Mouse (Mus musculus) embryonic facial prominence, embryonic 15.5 days (tissue): ENCODE results near the gene Lrrc8d. TPM values are rescaled to one million over a fixed set of nuclear protein-coding genes. Genes with fewer than 3 reads are reported as not detected.
A peak's percentile ranks its signal among the peaks of the same experiment; 100 is the strongest.

Experiments
- ATAC-seq: fragments of 200-750 bp; cut with Nextera tagmentation; 2 replicates; pipeline ENCODE4 v1.8.0; 2017; ENCODE audit warnings: low read depth, moderate TSS enrichment; ENCODE audit not compliant: insufficient number of reproducible peaks, low FRiP score, low TSS enrichment
- H3K27ac ChIP-seq: fragments of 300-500 bp; sonication (generic); replicated peaks from 2 replicates; pipeline ENCODE4 v1.5.1; 2015; ENCODE audit warnings: mild to moderate bottlenecking, inconsistent platforms
- H3K27me3 ChIP-seq: fragments of 300-500 bp; sonication (generic); 2 replicates; pipeline ENCODE4 v1.6.1; 2015; ENCODE audit warnings: inconsistent platforms
- H3K36me3 ChIP-seq: fragments of 300-500 bp; sonication (generic); 2 replicates; pipeline ENCODE4 v1.6.1; 2015; ENCODE audit warnings: mild to moderate bottlenecking, inconsistent platforms
- H3K4me1 ChIP-seq: fragments of 300-500 bp; sonication (generic); 2 replicates; pipeline ENCODE4 v1.6.1; 2015; ENCODE audit warnings: inconsistent platforms
- H3K4me2 ChIP-seq: fragments of 300-500 bp; sonication (generic); replicated peaks from 2 replicates; pipeline ENCODE4 v1.6.1; 2015; ENCODE audit warnings: mild to moderate bottlenecking, inconsistent platforms
- H3K4me3 ChIP-seq: fragments of 300-500 bp; sonication (generic); replicated peaks from 2 replicates; pipeline ENCODE4 v1.5.1; 2015; ENCODE audit warnings: mild to moderate bottlenecking, inconsistent platforms
- H3K9ac ChIP-seq: fragments of 300-500 bp; sonication (generic); 2 replicates; pipeline ENCODE4 v1.6.1; 2015; ENCODE audit warnings: inconsistent platforms
- H3K9me3 ChIP-seq: fragments of 300-500 bp; sonication (generic); replicated peaks from 2 replicates; pipeline ENCODE4 v1.6.1; 2016; ENCODE audit warnings: inconsistent platforms
- WGBS: fragments of 180-500 bp; shearing (Covaris S2); methylation state at CpG from one replicate; pipeline ENCODE4 v1.1.7; 2015; 5-methylcytosine and 5-hydroxymethylcytosine counted together
- polyA plus RNA-seq: library from polyadenylated mRNA; unstranded; fragments of >200 nt; fragmentation: Nextera tagmentation; extraction: Ambion mirVana; gene quantifications from 2 replicates; pipeline ENCODE4 v1.2.1, GENCODE M21; 2015

Lrrc8d gene
- polyA plus RNA-seq, 1 experiment from 2014 or later, result 17.7 TPM

DNA sequence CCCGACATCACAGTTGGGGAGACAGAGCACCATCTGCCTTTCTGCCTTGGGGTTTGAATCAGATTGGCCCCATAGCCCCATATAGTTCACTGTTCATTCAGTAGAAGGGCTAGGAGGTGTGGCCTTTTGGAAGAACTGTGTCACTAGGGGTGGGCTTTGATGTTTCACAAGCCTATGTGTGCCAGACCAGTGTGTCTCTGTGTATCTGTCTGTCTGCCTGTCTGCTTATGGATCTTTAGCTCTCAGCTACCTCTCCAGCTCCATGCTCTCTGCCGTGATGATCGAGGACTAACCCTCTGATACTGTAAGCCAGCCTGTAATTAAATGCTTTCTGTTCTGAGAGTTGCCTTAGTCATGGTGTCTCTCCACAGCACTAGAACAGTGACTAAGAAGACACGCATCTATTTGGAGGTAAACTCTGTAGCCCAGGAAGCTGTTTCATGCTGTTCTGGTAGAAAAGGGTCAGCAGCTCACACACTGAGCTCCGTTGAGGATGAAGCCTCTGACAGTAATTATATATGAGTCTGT lies 46.2 kb downstream of the Lrrc8d start:
- Histone ChIP-seq H3K9me3 (no peaks in the 10 kb centered on the region), H3K4me1 (peaks cover 8% of the 10 kb centered on the region; the same call in 1 of the 2 replicates), H3K9ac (no peak overlapping the region), H3K27ac (no peak overlapping the region), H3K36me3 (no peaks in the 10 kb centered on the region), H3K4me2 (no peak overlapping the region), H3K4me3 (no peak overlapping the region), H3K27me3 (no peaks in the 10 kb centered on the region)
- ATAC-seq, result no peak
- WGBS, result 77% methylated on average over 5 of the region's 5 CpGs

DNA sequence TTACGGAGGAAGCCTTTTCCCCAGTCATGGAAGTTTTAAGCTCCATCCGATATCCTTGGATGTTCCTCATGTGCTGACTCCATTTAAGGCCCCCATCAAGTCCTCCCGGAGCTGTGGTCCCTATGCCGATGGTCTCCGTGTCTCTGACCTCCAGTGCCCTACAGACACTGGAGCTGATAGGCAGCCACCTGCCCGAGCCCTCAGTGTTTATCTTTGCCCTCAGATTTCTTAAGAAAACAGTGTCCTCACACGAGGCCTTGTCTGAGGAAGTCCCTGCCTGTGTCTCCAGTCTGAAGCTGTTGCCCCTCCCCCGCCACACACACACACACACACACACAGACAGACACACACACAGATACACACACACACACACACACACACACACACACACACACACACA lies 55.0 kb downstream of the Lrrc8d start:
- H3K4me1 ChIP-seq, result peaks cover 2% of the 10 kb centered on the region
- no peak overlapping the region for H3K4me2 ChIP-seq
- ATAC-seq, result no peak
- 48% methylated on average over 8 of the region's 8 CpGs for WGBS
- H3K9ac ChIP-seq, result no peak overlapping the region
- H3K27me3 ChIP-seq, result no peaks in the 10 kb centered on the region
- no peak overlapping the region for H3K4me3 ChIP-seq
- 0 out of 2 replicates have a peak, but pooled peaks cover 3% of the 10 kb centered on the region for H3K36me3 ChIP-seq
- H3K9me3 ChIP-seq, result no peaks in the 10 kb centered on the region
- H3K27ac ChIP-seq, result peak overlapping the region; percentile 58; the same call in 1 of the 2 replicates

DNA sequence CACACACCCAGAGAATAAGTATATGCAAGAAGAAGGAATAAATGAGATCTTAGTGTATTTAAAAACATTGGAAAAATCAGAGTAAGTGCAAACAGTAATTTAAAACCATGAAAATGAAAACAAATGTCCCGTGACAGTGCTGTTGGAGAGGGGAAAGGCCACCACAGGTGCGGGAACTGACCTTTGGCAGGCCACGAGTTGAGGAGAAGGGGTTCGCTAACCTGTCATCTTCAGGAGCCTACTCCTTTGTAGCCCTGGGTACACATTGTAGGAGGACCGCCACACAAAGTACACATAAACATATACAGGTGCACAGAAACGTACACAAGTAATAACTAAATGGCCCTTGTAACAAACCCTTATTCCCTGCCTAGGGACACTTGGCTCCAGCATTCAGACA lies 55.7 kb downstream of the Lrrc8d start:
- Histone ChIP-seq H3K4me2 (no peak overlapping the region), H3K27ac (no peak overlapping the region), H3K4me1 (peaks cover 2% of the 10 kb centered on the region), H3K9ac (no peak overlapping the region), H3K4me3 (no peak overlapping the region), H3K36me3 (0 out of 2 replicates have a peak, but pooled peaks cover 3% of the 10 kb centered on the region), H3K27me3 (no peaks in the 10 kb centered on the region), H3K9me3 (no peaks in the 10 kb centered on the region)
- WGBS, result 63% methylated on average over 6 of the region's 6 CpGs
- no peak for ATAC-seq

DNA sequence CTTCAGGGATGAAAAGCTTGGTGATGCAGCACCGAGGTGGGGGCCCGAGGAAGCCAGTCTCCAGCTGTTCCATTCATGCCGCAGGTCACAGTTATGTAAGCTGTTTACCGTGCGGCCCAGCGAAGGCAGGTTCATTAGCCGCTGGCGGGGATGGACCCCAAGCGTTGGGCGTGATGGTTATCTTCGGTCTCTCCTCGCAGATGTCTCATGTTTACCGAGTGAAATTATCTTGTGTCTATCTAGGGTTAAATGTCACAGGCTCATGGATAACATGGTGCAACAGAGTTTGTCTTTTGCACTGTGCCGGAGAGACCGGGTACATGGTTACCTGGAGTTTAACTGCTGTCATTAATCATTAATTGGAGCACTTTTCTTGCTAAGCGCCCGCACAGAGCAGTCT lies 58.2 kb downstream of the Lrrc8d start:
- no peak for ATAC-seq
- H3K27me3 ChIP-seq, result no peaks in the 10 kb centered on the region
- no peaks in the 10 kb centered on the region for H3K9me3 ChIP-seq
- 84% methylated on average over 17 of the region's 17 CpGs for WGBS
- no peak overlapping the region for H3K4me3 ChIP-seq
- H3K27ac ChIP-seq, result no peak overlapping the region
- no peak overlapping the region for H3K9ac ChIP-seq
- H3K4me2 ChIP-seq, result no peak overlapping the region
- peaks cover 15% of the 10 kb centered on the region for H3K4me1 ChIP-seq
- 0 out of 2 replicates have a peak, but pooled peaks cover 3% of the 10 kb centered on the region for H3K36me3 ChIP-seq

DNA sequence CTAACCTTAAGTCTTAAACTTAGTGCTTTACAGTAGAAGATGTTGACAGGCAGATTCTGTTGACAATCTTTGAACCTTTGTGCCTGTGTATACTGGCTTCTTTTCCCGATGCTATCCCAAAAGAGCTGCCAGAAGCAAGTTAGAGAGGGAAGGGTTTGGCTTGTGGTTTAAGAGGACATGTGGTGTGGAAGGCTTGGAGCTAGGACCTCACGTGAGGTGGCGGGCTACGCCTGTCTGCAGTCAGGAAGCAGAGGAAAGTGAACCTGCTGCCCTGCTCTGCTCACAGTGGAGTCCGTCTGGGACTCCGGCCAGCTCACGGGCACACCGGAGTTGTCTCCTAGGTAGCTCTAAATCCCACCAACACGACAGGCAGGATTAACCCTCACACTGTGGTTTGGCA lies 59.1 kb downstream of the Lrrc8d start:
- H3K4me1 ChIP-seq, result peaks cover 15% of the 10 kb centered on the region
- H3K27ac ChIP-seq, result no peak overlapping the region
- H3K4me3 ChIP-seq, result no peak overlapping the region
- 62% methylated on average over 9 of the region's 9 CpGs for WGBS
- no peak for ATAC-seq
- no peak overlapping the region for H3K9ac ChIP-seq
- no peak overlapping the region for H3K4me2 ChIP-seq
- no peaks in the 10 kb centered on the region for H3K9me3 ChIP-seq
- no peaks in the 10 kb centered on the region for H3K27me3 ChIP-seq
- 0 out of 2 replicates have a peak, but pooled peaks cover 3% of the 10 kb centered on the region for H3K36me3 ChIP-seq

DNA sequence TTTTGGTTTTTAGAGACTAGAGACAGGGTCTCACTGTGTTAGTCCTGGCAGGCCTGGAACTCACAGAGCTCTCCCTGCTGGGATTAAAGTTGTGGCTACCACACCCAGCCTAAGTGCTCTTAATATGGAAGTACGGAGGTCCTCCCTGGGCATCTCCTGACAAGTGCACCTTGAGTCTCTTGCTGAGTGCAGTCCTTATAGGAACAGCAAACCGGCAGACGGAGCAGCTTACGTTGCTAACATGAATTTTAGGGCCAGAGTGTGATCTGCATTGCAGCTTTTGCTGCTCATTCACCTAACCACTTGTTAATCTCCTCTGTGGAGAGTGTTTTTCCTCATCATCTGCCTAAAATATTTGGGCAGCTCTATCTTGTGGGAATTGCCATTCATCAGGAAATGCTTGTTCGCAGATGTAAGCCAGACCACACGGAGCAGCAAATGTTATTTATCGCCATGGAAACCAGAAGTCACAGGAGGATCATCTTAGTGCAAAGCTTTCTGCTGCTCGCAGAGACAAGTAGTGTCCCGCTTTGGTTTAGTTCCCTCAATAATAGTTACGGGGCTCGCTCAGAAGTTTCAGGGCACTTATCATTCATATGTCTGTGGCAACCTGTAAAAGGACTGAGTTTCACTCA lies 62.2 kb downstream of the Lrrc8d start:
- Histone ChIP-seq H3K27me3 (no peaks in the 10 kb centered on the region), H3K9me3 (no peaks in the 10 kb centered on the region), H3K4me2 (0 out of 2 replicates have a peak overlapping the region, but pooled peaks have one; percentile 6), H3K36me3 (0 out of 2 replicates have a peak, but pooled peaks cover 3% of the 10 kb centered on the region), H3K9ac (no peak overlapping the region), H3K4me1 (peaks cover 23% of the 10 kb centered on the region), H3K27ac (peak overlapping the region; percentile 51; the same call in 1 of the 2 replicates), H3K4me3 (no peak overlapping the region)
- 19% methylated on average over 11 of the region's 11 CpGs for WGBS
- ATAC-seq, result no peak

DNA sequence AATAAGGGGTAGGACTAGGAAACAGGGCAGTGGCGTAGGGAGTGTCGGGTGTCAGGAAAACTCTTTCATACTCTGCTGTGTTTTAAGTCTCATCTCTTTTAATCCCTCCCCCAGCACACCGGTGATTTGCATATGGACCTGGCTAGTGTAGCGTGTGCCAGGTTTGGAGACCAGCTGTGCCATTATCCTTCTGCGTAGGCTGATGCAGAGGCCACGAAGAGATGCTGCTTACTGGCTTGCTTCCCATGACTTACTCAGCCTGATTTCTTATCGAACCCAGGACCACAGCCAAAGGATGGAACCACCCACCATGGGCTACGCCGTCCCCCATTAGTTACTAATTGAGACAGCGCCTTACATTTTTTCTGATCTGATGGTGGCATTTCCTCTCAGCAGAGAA lies 64.6 kb downstream of the Lrrc8d start:
- no peak overlapping the region for H3K27ac ChIP-seq
- peaks cover 28% of the 10 kb centered on the region for H3K4me1 ChIP-seq
- ATAC-seq, result no peak
- no peak overlapping the region for H3K4me2 ChIP-seq
- 83% methylated on average over 10 of the region's 10 CpGs for WGBS
- no peak overlapping the region for H3K9ac ChIP-seq
- H3K36me3 ChIP-seq, result 0 out of 2 replicates have a peak, but pooled peaks cover 2% of the 10 kb centered on the region
- no peaks in the 10 kb centered on the region for H3K9me3 ChIP-seq
- no peaks in the 10 kb centered on the region for H3K27me3 ChIP-seq
- no peak overlapping the region for H3K4me3 ChIP-seq

DNA sequence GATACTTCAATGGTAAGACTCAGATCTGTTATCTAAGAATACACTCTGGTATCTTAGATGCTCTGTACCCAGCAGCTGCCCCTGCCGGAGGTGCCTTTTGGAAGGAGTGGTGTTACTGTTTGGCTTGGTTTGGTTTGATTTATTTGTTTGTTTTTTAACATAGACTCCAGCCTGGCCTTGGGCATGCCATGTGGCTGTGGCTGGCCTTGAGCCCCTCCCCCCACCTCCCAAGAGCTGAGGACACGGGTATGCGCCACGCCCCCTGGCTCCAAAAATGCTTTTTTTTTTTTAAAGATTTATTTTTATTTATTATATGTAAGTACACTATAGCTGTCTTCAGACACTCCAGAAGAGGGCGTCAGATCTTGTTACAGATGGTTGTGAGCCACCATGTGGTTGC lies 65.6 kb downstream of the Lrrc8d start:
- H3K4me2 ChIP-seq, result no peak overlapping the region
- H3K27ac ChIP-seq, result no peak overlapping the region
- ATAC-seq, result no peak
- 77% methylated on average over 5 of the region's 5 CpGs for WGBS
- no peaks in the 10 kb centered on the region for H3K9me3 ChIP-seq
- no peaks in the 10 kb centered on the region for H3K27me3 ChIP-seq
- no peak overlapping the region for H3K9ac ChIP-seq
- H3K4me1 ChIP-seq, result peaks cover 28% of the 10 kb centered on the region
- no peak overlapping the region for H3K4me3 ChIP-seq
- no peaks in the 10 kb centered on the region for H3K36me3 ChIP-seq

DNA sequence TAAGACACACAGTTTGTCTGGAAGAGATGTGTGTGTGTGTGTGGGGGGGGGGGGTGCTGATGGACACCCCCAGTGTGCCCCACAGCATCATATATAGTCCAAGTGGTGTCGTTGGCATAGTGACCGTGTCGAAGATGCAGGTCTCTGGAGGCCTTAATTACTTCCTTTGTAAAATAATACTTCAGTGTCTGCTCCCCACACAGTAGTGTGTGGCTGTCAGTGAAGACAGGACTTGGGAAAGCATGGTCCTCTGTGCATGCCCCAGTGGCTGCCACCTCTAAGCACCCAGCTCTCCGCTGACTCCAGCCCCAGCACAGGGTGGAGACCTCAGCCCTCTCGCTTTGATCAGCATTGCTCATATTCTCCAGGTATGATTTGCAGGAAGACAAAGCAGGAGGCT lies 76.6 kb downstream of the Lrrc8d start:
- Histone ChIP-seq H3K4me3 (no peak overlapping the region), H3K27ac (0 out of 2 replicates have a peak overlapping the region, but pooled peaks have one; percentile 17), H3K9me3 (no peaks in the 10 kb centered on the region), H3K4me2 (no peak overlapping the region), H3K9ac (no peak overlapping the region), H3K4me1 (peaks cover 19% of the 10 kb centered on the region), H3K36me3 (no peaks in the 10 kb centered on the region), H3K27me3 (no peaks in the 10 kb centered on the region)
- no peak for ATAC-seq
- 46% methylated on average over 5 of the region's 5 CpGs for WGBS

DNA sequence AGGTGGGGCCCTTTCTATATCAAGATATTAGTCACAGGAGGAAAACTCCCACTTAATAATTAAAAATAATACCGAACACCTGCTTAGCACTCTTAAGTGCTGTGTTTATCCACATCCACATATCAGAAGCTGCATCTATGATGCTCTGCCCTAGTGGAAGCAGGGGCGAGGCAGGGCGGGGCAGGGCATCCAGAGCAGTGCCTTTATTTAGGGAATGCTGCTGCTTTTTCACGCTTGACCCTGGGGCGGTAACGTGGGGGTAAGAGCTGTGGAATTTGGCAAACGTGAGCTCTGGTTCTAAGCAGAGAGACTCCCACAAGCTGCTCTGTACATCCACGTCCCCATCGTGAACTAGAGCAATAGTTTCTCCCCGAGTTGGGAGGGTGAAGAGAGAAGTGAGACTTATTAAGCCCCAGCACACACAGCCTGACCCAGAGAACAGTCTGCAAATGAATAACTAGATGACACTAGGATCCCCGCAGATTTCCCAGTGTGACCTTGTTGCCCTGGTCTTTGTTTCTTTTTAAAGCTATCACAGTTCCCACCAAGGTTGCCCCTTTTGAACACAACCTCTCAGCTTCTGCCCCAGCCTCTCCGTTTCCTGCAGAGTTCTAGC lies 77.3 kb downstream of the Lrrc8d start:
- no peak overlapping the region for H3K4me2 ChIP-seq
- H3K27ac ChIP-seq, result peak overlapping the region; percentile 39; the same call in 1 of the 2 replicates
- no peaks in the 10 kb centered on the region for H3K36me3 ChIP-seq
- H3K9me3 ChIP-seq, result no peaks in the 10 kb centered on the region
- WGBS, result 38% methylated on average over 12 of the region's 12 CpGs
- no peaks in the 10 kb centered on the region for H3K27me3 ChIP-seq
- H3K4me3 ChIP-seq, result no peak overlapping the region
- no peak for ATAC-seq
- H3K4me1 ChIP-seq, result peaks cover 19% of the 10 kb centered on the region
- H3K9ac ChIP-seq, result no peak overlapping the region

DNA sequence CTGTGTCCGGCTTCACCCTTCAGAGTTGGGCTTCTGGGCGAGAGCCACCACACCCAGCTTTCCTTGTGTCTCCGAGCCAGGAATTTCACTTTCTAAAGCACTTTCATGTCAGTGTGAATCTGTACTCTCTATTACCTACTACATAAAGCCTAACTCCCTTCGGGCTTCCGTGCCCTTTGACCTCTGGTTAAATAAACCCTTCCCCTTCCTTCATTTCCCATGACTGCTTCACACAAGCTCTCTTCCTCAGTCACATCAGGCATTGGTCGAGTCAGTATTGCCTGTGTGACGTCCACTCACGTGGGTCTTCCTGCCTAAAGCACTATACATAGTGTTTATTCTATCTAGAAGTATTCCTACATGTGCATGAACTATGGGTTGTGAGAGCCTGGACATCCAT lies 77.9 kb downstream of the Lrrc8d start:
- ATAC-seq, result no peak

More for the DNA sequence above, 77.9 kb downstream of the Lrrc8d start:
- H3K27me3 ChIP-seq, result no peaks in the 10 kb centered on the region
- H3K9me3 ChIP-seq, result no peaks in the 10 kb centered on the region
- H3K4me1 ChIP-seq, result peaks cover 19% of the 10 kb centered on the region
- no peaks in the 10 kb centered on the region for H3K36me3 ChIP-seq
- H3K27ac ChIP-seq, result peak overlapping the region; percentile 39; the same call in 1 of the 2 replicates
- H3K4me3 ChIP-seq, result no peak overlapping the region
- no peak overlapping the region for H3K9ac ChIP-seq
- 52% methylated on average over 8 of the region's 8 CpGs for WGBS
- H3K4me2 ChIP-seq, result no peak overlapping the region
